Mouse (Mus musculus): ENCODE measurements around the gene Tenm3.

- TF ChIP-seq POLR2AphosphoS2 (IDR thresholded peaks at IDR 0.05; ENCODE audit: low read depth, low read length), result no peak
- TF ChIP-seq MYC (IDR thresholded peaks at IDR 0.05; ENCODE audit: low read depth, low read length), result no peak
- TF ChIP-seq ZNF384 (IDR thresholded peaks at IDR 0.05; ENCODE audit: low read depth, low read length), result no peak
- TF ChIP-seq TCF12 (IDR thresholded peaks at IDR 0.05; ENCODE audit: low read depth, low read length), result no peak
- no peak for TF ChIP-seq CTCF (conservative IDR thresholded peaks at IDR 0.05 in 1 of 2, IDR thresholded peaks at IDR 0.05 in 1 of 2; ENCODE audit: low read depth in 2 of 2, low read length in 2 of 2)
- no peak for TF ChIP-seq JUND (conservative IDR thresholded peaks at IDR 0.05; ENCODE audit: low read depth, low read length)
- TF ChIP-seq EP300 (IDR thresholded peaks at IDR 0.05; ENCODE audit: low read length), result no peak
- no peak for TF ChIP-seq POLR2A (IDR thresholded peaks at IDR 0.05; ENCODE audit: low read depth, low read length)
- no peak for TF ChIP-seq RCOR1 (conservative IDR thresholded peaks at IDR 0.05; ENCODE audit: low read depth, low read length)
Observed at GRCm38 (mm10) chr8:48348386-48348785, 495.4 kb downstream of the Tenm3 start.

All from CH12.LX (cell line).